Mouse (Mus musculus) layer of hippocampus, adult 6 months (tissue): ENCODE data around the gene Vps51. TPM values are rescaled to one million over a fixed set of nuclear protein-coding genes. Genes with fewer than 3 reads are reported as not detected.

Experiments used
- long read RNA-seq, 2 experiments: library from polyadenylated mRNA; unstranded; transcript quantifications; one replicate each; pipeline ENCODE4 v2.0.0; 2019 to 2020
- microRNA-seq: library from miRNA; unstranded; fragments of <30 nt; microRNA quantifications from one replicate; pipeline ENCODE4 v1.2.0, GENCODE M21; 2020
- polyA plus RNA-seq: library from polyadenylated mRNA; unstranded; fragments of <200 nt; fragmentation: Nextera tagmentation; gene quantifications from 2 replicates; pipeline ENCODE4 v1.2.3, GENCODE M21; 2021

Vps51 gene
- 77.5 and 93.8 TPM in 2 replicates for polyA plus RNA-seq
- long read RNA-seq, experiment 1, transcript Vps51-201 (10 exons, 2,675 nt): major isoform, 113 of 147 reads
- long read RNA-seq, experiment 1, transcript Vps51-208 (2 exons, 840 nt): minor isoform, 8 of 147 reads
- long read RNA-seq, experiment 1, partial matches to known transcripts: 15 of 147 reads
- long read RNA-seq, experiment 1, other reads (novel, unspliced or antisense): 9 of 147 reads
- long read RNA-seq, experiment 2, transcript Vps51-201 (10 exons, 2,675 nt): major isoform, 530 of 639 reads
- long read RNA-seq, experiment 2, transcript Vps51-208 (2 exons, 840 nt): minor isoform, 5 of 639 reads
- long read RNA-seq, experiment 2, partial matches to known transcripts: 18 of 639 reads
- long read RNA-seq, experiment 2, other reads (novel, unspliced or antisense): 84 of 639 reads

DNA sequence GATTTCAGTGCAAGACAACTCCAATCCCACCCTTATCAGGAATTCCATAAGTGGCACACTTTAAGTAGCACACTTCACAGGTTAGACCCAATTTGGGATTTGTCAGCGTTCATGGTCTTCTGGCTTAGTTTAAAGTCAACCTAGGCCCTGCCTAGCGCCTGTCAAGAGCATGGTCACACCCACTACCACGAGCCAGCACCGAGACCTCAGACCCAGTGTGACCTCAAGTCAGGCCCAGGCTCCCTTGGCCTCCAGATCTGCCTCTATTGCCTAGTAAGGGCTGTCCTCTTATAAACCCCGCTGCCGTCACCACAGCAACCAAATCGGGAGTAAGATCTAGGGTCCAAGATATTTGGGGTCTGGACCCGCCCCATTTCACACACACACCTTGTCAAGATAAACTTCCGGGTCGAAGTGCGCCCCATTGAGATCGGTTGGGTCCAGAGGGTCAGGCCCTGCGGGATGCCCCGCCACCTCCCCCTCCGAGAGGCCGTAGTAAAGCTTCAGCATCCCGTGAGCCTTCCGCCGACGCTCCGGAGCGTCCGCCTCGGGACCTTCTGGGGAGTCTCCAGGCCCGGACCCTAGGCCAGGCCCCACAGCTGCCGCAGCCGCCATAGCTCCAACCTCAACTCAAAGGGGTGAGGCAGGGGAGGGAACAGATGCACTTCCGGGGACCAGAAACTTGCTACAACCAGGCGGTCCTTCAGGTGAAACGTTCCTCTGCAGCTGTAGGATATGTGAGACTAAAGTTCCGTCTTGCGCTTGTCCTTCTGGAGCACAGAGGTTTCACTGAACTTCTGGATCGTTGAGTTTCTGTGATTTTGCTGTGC lies at the start of gene Vps51:
Gene Vps51 (minus strand): TSS at position 668 of the 830 bp plus-strand sequence.

GRCm38 (mm10) chr19:6117986-6118676 lies 41.1 kb upstream of the Vps51 start, which contains the start of gene Sac3d1:
Gene Sac3d1 (minus strand): TSS chr19:6118650.

DNA sequence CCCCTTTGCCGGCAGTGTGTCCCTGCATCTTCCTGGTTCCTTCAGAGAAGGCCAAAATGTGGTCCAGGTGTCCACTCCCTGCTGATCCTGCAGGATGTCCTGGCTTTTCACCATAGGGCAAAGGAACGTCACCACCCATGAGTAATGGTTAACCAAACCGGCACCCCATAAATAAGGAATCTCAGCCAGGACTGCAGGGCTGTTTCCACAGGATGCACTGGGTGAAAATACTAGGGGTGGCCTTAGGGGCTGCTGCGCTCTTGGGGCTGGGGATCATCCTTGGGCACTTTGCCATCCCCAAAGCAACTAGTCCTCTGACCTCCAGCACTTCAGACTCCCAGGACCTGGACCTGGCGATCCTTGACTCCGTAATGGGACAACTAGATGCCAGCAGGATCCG lies 28.6 kb upstream of the Vps51 start, which contains the start of gene Naaladl1:
Gene Naaladl1 (plus strand): TSS at position 197 of the 400 bp plus-strand sequence.

GRCm38 (mm10) chr19:6094119-6094518 lies 17.1 kb upstream of the Vps51 start, which contains the start of gene AC131692.1:
Gene AC131692.1 (plus strand): TSS chr19:6094419.

GRCm38 (mm10) chr19:6084478-6085248 lies 7.6 kb upstream of the Vps51 start, which contains the start of the genes Zfpl1 and Cdca5:
Gene Zfpl1 (minus strand): TSS chr19:6084956.
Gene Cdca5 (plus strand): TSS chr19:6084983.

GRCm38 (mm10) chr19:6082156-6082555 lies 5.1 kb upstream of the Vps51 start, which contains the start of gene Gm28374:
Gene Gm28374 (minus strand): TSS chr19:6082256.

DNA sequence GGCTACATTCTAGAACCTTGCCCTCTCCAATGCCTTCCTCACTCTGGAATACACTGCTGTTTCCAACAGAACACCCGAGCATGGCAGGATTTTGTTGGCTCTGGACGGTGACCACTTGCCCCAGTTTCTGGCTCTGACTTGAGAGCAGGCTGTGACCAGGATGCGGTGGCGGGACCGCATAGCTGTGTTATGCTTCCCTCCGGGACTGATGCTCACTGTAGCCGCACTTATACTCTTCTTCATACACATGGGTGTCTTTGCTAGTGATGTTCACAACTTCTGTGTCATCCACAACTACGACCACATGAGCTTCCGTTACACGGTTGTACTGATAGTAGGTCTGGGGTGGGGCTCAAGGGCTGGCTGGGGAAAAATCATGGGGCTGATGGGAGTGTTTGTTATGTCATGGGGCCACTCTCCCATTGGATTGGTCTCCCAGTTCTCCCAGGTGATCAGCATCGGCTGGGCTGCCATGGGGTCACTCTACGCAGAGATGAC lies 3.0 kb upstream of the Vps51 start, which contains the start of gene Tmem262:
Gene Tmem262 (plus strand): TSS at position 51 of the 498 bp plus-strand sequence.

GRCm38 (mm10) chr19:6067724-6068415 lies 9.2 kb downstream of the Vps51 start, which contains the start of gene Tm7sf2:
Gene Tm7sf2 (minus strand): TSS chr19:6068373.

GRCm38 (mm10) chr19:6061021-6061533 lies 16.0 kb downstream of the Vps51 start, which contains the start of gene Znhit2:
Gene Znhit2 (plus strand): TSS chr19:6061192.

DNA sequence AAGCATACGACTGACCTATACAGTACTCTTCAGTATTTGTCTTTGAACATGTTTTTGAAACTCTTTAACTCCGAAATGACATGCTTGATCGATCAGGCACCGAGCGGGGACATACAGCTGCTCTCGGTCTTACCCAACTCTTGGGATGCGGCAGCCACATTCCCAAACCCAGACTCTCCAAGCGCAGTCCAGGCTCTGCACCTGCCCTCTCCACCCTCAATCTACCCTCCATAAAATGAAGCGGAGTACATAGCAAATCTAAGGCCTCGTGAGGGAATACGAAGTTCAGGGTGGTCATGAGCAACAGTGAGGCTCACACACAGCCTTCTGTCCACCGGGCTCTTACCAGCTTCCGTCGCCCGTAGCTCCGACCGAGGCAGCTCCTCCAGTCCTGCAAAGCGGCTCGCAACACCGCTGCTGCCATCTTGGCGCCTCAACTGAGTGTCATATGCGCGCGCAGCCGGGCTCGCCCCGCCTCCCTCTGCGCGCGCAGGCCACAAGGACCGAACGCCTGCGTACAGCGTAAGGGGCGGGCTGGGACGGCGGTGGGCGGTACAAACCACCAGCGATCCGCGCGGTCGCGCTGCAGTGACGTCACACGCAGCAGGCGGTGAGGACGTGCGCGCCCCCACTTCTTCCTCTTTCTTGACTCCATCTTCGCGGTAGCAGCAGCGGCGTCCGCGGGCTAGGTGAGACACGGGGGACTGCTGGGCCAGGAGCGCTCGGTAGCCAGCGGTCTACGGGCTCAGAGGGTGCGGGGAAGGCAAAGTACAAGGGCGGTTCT lies 19.5 kb downstream of the Vps51 start, which contains the start of the genes Mrpl49 and Fau:
Gene Mrpl49 (minus strand): TSS at position 473 of the 784 bp plus-strand sequence.
Gene Fau (plus strand): TSS at position 532 of the 784 bp plus-strand sequence.

GRCm38 (mm10) chr19:6046294-6047153 lies 30.5 kb downstream of the Vps51 start, which contains the start of gene Syvn1:
Gene Syvn1 (plus strand): TSS chr19:6046576.

Small RNA genes within 50 kb of the gene (microRNA-seq; reads per million reads assigned to microRNA genes)
- gene Mir6988: 6.7 reads per million, percentile 24 among the genes with 10 or more reads in this experiment

Other genes with a start within 250 kb of the Vps51 start
- gene Frmd8, start 202.0 kb downstream of the Vps51 start, polyA plus RNA-seq: 14.0 and 15.8 TPM in 2 replicates
- gene Slc25a45, start 199.4 kb downstream of the Vps51 start, polyA plus RNA-seq: 0.98 and 1.3 TPM in 2 replicates
- gene Tigd3, start 183.1 kb downstream of the Vps51 start, polyA plus RNA-seq: 0.85 and 0.88 TPM in 2 replicates
- 36.4 and 37.3 TPM in 2 replicates for gene Dpf2, start 164.2 kb downstream of the Vps51 start, polyA plus RNA-seq
- 8.6 and 11.3 TPM in 2 replicates for gene Cdc42ep2, start 152.4 kb downstream of the Vps51 start, polyA plus RNA-seq
- 2.8 and 2.9 TPM in 2 replicates for gene Pola2, start 113.0 kb downstream of the Vps51 start, polyA plus RNA-seq
- gene Slc22a20, start 91.1 kb downstream of the Vps51 start, polyA plus RNA-seq: not detected in 2 replicates
- 1.8 and 2.2 TPM in 2 replicates for gene Capn1, start 61.3 kb downstream of the Vps51 start, polyA plus RNA-seq
- gene Syvn1, start 30.7 kb downstream of the Vps51 start, polyA plus RNA-seq: 36.6 and 44.8 TPM in 2 replicates
- 51.5 and 58.6 TPM in 2 replicates for gene Mrpl49, start 19.4 kb downstream of the Vps51 start, polyA plus RNA-seq
- 3,358 and 3,673 TPM in 2 replicates for gene Fau, start 19.4 kb downstream of the Vps51 start, polyA plus RNA-seq
- 85.4 and 98.5 TPM in 2 replicates for gene Znhit2, start 16.0 kb downstream of the Vps51 start, polyA plus RNA-seq
- gene Tm7sf2, start 8.9 kb downstream of the Vps51 start, polyA plus RNA-seq: 14.6 and 16.9 TPM in 2 replicates
- gene Tmem262, start 2.8 kb upstream of the Vps51 start, polyA plus RNA-seq: not detected in 2 replicates
- gene Gm28374, start 5.0 kb upstream of the Vps51 start, polyA plus RNA-seq: 0.39 TPM in 1 of 2 replicates, not detected in the other
- gene Zfpl1, start 7.7 kb upstream of the Vps51 start, polyA plus RNA-seq: 66.0 and 69.1 TPM in 2 replicates
- 0.09 and 0.10 TPM in 2 replicates for gene Cdca5, start 7.8 kb upstream of the Vps51 start, polyA plus RNA-seq
- gene AC131692.1, start 17.2 kb upstream of the Vps51 start, polyA plus RNA-seq: not detected in 2 replicates
- gene Naaladl1, start 28.6 kb upstream of the Vps51 start, polyA plus RNA-seq: 0.09 TPM in 1 of 2 replicates, not detected in the other
- gene Sac3d1, start 41.4 kb upstream of the Vps51 start, polyA plus RNA-seq: 43.5 and 44.1 TPM in 2 replicates
- 66.8 and 74.4 TPM in 2 replicates for gene Snx15, start 51.1 kb upstream of the Vps51 start, polyA plus RNA-seq
- gene Batf2, start 63.8 kb upstream of the Vps51 start, polyA plus RNA-seq: 0.24 TPM in 1 of 2 replicates, not detected in the other
- gene Arl2, start 64.3 kb upstream of the Vps51 start, polyA plus RNA-seq: 169 and 184 TPM in 2 replicates
- not detected in 2 replicates for gene Majin, start 107.2 kb upstream of the Vps51 start, polyA plus RNA-seq
- gene Gpha2, start 149.1 kb upstream of the Vps51 start, polyA plus RNA-seq: not detected in 2 replicates
- 31.7 and 43.9 TPM in 2 replicates for gene Ppp2r5b, start 158.6 kb upstream of the Vps51 start, polyA plus RNA-seq
- 6.7 and 6.8 TPM in 2 replicates for gene Atg2a, start 164.4 kb upstream of the Vps51 start, polyA plus RNA-seq
- gene Ehd1, start 199.5 kb upstream of the Vps51 start, polyA plus RNA-seq: 37.4 and 45.0 TPM in 2 replicates
- gene Cdc42bpg, start 229.2 kb upstream of the Vps51 start, polyA plus RNA-seq: 0.09 and 0.10 TPM in 2 replicates